Mouse (Mus musculus) heart, adult 11 months (tissue): Measurements from ENCODE around the gene Myocd.

Source experiments
- DNase-seq: peaks from one replicate; pipeline ENCODE4 v3.0.0; 2022

Myocd gene

GRCm38 (mm10) chr11:65137145-65137652 lies 132.6 kb downstream of the Myocd start:
- DNase-seq: peak; percentile 39

- DNase-seq: peak; percentile 79
These were observed 134.5 kb downstream of the Myocd start for GRCm38 (mm10) chr11:65135251-65135739.

- DNase-seq: peak; percentile 55
These were observed 136.1 kb downstream of the Myocd start for GRCm38 (mm10) chr11:65133661-65134060.

DNA sequence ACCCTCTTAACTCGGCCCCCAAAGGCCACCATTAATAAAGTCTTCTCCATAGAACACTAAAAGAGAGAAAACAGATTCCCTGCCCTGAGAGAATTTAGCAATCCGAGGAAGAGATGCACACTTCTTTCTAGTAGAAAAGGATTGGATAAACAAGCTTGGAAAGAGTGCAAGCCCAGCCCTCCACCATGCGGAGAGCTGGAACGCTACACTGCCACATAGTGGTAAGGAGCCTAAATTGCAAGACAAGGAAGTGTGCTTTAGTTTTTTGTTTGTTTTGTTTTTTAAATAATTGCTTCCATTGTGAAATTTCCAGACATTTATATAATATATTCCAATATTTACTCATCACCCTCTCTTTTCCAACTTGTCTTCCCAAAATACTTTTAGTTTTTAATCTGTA lies 140.7 kb downstream of the Myocd start:
- peak; percentile 12 for DNase-seq

DNA sequence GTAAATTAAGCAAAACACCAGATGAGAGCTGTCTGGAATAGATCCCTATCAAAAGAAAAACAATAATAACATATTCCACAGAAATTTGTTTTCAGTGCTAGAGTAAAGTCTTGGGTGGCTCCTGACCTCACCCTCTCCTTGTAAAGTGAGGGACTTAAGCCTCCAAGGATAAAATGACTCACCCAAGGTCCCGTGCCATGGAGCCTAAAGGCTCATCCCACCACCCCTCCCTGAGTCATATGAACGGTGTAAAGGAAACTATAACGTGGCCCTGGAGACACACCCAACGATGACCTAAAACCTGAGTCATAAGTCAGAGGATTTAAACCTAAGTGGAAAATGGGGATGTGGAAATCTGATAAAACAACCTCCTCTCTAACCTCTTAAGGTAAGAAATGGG lies 141.1 kb downstream of the Myocd start:
- peak; percentile 27 for DNase-seq

GRCm38 (mm10) chr11:65126566-65126965 lies 143.2 kb downstream of the Myocd start:
- peak; percentile 84 for DNase-seq
